Mouse (Mus musculus): ENCODE results near the gene B4galt7. TPM values are rescaled to one million over a fixed set of nuclear protein-coding genes. Genes with fewer than 3 reads are reported as not detected.
A peak's percentile ranks its signal among the peaks of the same experiment; 100 is the strongest.

Gene B4galt7
- total and polyA plus RNA-seq, 2 experiments: 7.9 to 14.8 TPM

- no peak overlapping the region for H3K4me3 ChIP-seq (ENCODE audit: insufficient read depth, low read depth, low read length)
- DNase-seq (ENCODE audit: extremely low read depth, low read depth, low spot score): no peak
- peaks cover 66% of the 10 kb centered on the region for H3K36me3 ChIP-seq (ENCODE audit: control insufficient read depth, insufficient read depth, low read length)
- 91% methylated on average over 12 of the region's 12 CpGs for WGBS
- H3K27ac ChIP-seq (replicated peaks; ENCODE audit: insufficient read depth, low read depth, low read length): no peak overlapping the region
- no peaks in the 10 kb centered on the region for H3K79me2 ChIP-seq (ENCODE audit: control insufficient read depth, insufficient read depth, low read length)
- no peaks in the 10 kb centered on the region for H3K27me3 ChIP-seq (ENCODE audit: control insufficient read depth, insufficient read depth, low read length)
- no peaks in the 10 kb centered on the region for H3K4me1 ChIP-seq (ENCODE audit: control insufficient read depth, insufficient read depth, low read length)
- no peak overlapping the region for H3K9ac ChIP-seq (ENCODE audit: low read depth, low read length)
- TF ChIP-seq POLR2A (IDR thresholded peaks at IDR 0.05; ENCODE audit: extremely low read depth, insufficient read depth, low read length) (no peak), CTCF (IDR thresholded peaks at IDR 0.05; ENCODE audit: low read depth, low read length) (peak; percentile 21; the same call in 1 of the 2 replicates)
Observed at GRCm38 (mm10) chr13:55650098-55650497, 50.4 kb downstream of the B4galt7 start.

- WGBS: 94% methylated on average over 6 of the region's 6 CpGs
- Histone ChIP-seq H3K36me3 (ENCODE audit: control insufficient read depth, insufficient read depth, low read length) (peaks cover 64% of the 10 kb centered on the region), H3K79me2 (ENCODE audit: control insufficient read depth, insufficient read depth, low read length) (no peaks in the 10 kb centered on the region), H3K9ac (ENCODE audit: low read depth, low read length) (no peak overlapping the region), H3K4me1 (ENCODE audit: control insufficient read depth, insufficient read depth, low read length) (no peaks in the 10 kb centered on the region), H3K27ac (replicated peaks; ENCODE audit: insufficient read depth, low read depth, low read length) (no peak overlapping the region), H3K27me3 (ENCODE audit: control insufficient read depth, insufficient read depth, low read length) (no peaks in the 10 kb centered on the region), H3K4me3 (ENCODE audit: insufficient read depth, low read depth, low read length) (no peak overlapping the region)
- no peak for DNase-seq (ENCODE audit: extremely low read depth, low read depth, low spot score)
- TF ChIP-seq CTCF (IDR thresholded peaks at IDR 0.05; ENCODE audit: low read depth, low read length): no peak
- no peak for TF ChIP-seq POLR2A (IDR thresholded peaks at IDR 0.05; ENCODE audit: extremely low read depth, insufficient read depth, low read length)
Observed at GRCm38 (mm10) chr13:55650980-55651379, 51.3 kb downstream of the B4galt7 start.

Other genes with a start within 250 kb of the B4galt7 start
- 112 and 127 TPM in 2 replicates for gene Lman2, start 237.1 kb upstream of the B4galt7 start, total RNA-seq (2014; rRNA removed)
- gene Lman2, start 237.1 kb upstream of the B4galt7 start, polyA plus RNA-seq (2012; rRNA removed): 136 and 143 TPM in 2 replicates
- gene Rgs14, start 230.2 kb upstream of the B4galt7 start, total RNA-seq (2014; rRNA removed): 0.28 and 0.34 TPM in 2 replicates
- 0.45 and 0.70 TPM in 2 replicates for gene Rgs14, start 230.2 kb upstream of the B4galt7 start, polyA plus RNA-seq (2012; rRNA removed)
- gene Slc34a1, start 201.7 kb upstream of the B4galt7 start, total RNA-seq (2014; rRNA removed): 0.13 TPM in 1 of 2 replicates, not detected in the other
- 0.04 and 0.11 TPM in 2 replicates for gene Slc34a1, start 201.7 kb upstream of the B4galt7 start, polyA plus RNA-seq (2012; rRNA removed)
- not detected in 2 replicates for gene Pfn3, start 184.7 kb upstream of the B4galt7 start, total RNA-seq (2014; rRNA removed)
- not detected in 2 replicates for gene Pfn3, start 184.7 kb upstream of the B4galt7 start, polyA plus RNA-seq (2012; rRNA removed)
- gene F12, start 173.1 kb upstream of the B4galt7 start, total RNA-seq (2014; rRNA removed): 391 and 453 TPM in 2 replicates
- 621 and 798 TPM in 2 replicates for gene F12, start 173.1 kb upstream of the B4galt7 start, polyA plus RNA-seq (2012; rRNA removed)
- 8.8 and 13.6 TPM in 2 replicates for gene Grk6, start 154.8 kb upstream of the B4galt7 start, total RNA-seq (2014; rRNA removed)
- 12.4 and 14.3 TPM in 2 replicates for gene Grk6, start 154.8 kb upstream of the B4galt7 start, polyA plus RNA-seq (2012; rRNA removed)
- gene Prr7, start 135.6 kb upstream of the B4galt7 start, total RNA-seq (2014; rRNA removed): not detected in 2 replicates
- 0.31 and 0.44 TPM in 2 replicates for gene Prr7, start 135.6 kb upstream of the B4galt7 start, polyA plus RNA-seq (2012; rRNA removed)
- gene Dbn1, start 111.8 kb upstream of the B4galt7 start, total RNA-seq (2014; rRNA removed): 0.65 and 0.81 TPM in 2 replicates
- gene Dbn1, start 111.8 kb upstream of the B4galt7 start, polyA plus RNA-seq (2012; rRNA removed): 2.1 and 2.3 TPM in 2 replicates
- 3.6 and 6.4 TPM in 2 replicates for gene Pdlim7, start 86.2 kb upstream of the B4galt7 start, total RNA-seq (2014; rRNA removed)
- 6.7 and 10.2 TPM in 2 replicates for gene Pdlim7, start 86.2 kb upstream of the B4galt7 start, polyA plus RNA-seq (2012; rRNA removed)
- 0.46 and 0.94 TPM in 2 replicates for gene Dok3, start 70.6 kb upstream of the B4galt7 start, total RNA-seq (2014; rRNA removed)
- 2.5 and 5.2 TPM in 2 replicates for gene Dok3, start 70.6 kb upstream of the B4galt7 start, polyA plus RNA-seq (2012; rRNA removed)
- 30.1 and 35.4 TPM in 2 replicates for gene Ddx41, start 63.2 kb upstream of the B4galt7 start, total RNA-seq (2014; rRNA removed)
- 38.8 and 39.9 TPM in 2 replicates for gene Ddx41, start 63.2 kb upstream of the B4galt7 start, polyA plus RNA-seq (2012; rRNA removed)
- gene Fam193b, start 28.8 kb upstream of the B4galt7 start, total RNA-seq (2014; rRNA removed): 11.1 and 11.7 TPM in 2 replicates
- 39.9 and 67.8 TPM in 2 replicates for gene Fam193b, start 28.8 kb upstream of the B4galt7 start, polyA plus RNA-seq (2012; rRNA removed)
- 45.2 and 45.5 TPM in 2 replicates for gene Tmed9, start 26.2 kb upstream of the B4galt7 start, total RNA-seq (2014; rRNA removed)
- gene Tmed9, start 26.2 kb upstream of the B4galt7 start, polyA plus RNA-seq (2012; rRNA removed): 45.5 and 62.2 TPM in 2 replicates
- gene Caml, start 23.1 kb downstream of the B4galt7 start, total RNA-seq (2014; rRNA removed): 27.1 and 33.4 TPM in 2 replicates
- gene Caml, start 23.1 kb downstream of the B4galt7 start, polyA plus RNA-seq (2012; rRNA removed): 13.4 and 14.6 TPM in 2 replicates
- gene Ddx46, start 35.1 kb downstream of the B4galt7 start, total RNA-seq (2014; rRNA removed): 14.6 and 18.6 TPM in 2 replicates
- 5.5 and 6.8 TPM in 2 replicates for gene Ddx46, start 35.1 kb downstream of the B4galt7 start, polyA plus RNA-seq (2012; rRNA removed)
- 17.1 and 23.0 TPM in 2 replicates for gene B230219D22Rik, start 93.2 kb downstream of the B4galt7 start, total RNA-seq (2014; rRNA removed)
- 12.3 and 12.9 TPM in 2 replicates for gene B230219D22Rik, start 93.2 kb downstream of the B4galt7 start, polyA plus RNA-seq (2012; rRNA removed)
- gene Txndc15, start 114.8 kb downstream of the B4galt7 start, total RNA-seq (2014; rRNA removed): 99.1 and 101 TPM in 2 replicates
- gene Txndc15, start 114.8 kb downstream of the B4galt7 start, polyA plus RNA-seq (2012; rRNA removed): 74.1 and 77.6 TPM in 2 replicates
- gene Pcbd2, start 127.5 kb downstream of the B4galt7 start, total RNA-seq (2014; rRNA removed): 36.0 and 40.7 TPM in 2 replicates
- gene Pcbd2, start 127.5 kb downstream of the B4galt7 start, polyA plus RNA-seq (2012; rRNA removed): 32.7 and 44.9 TPM in 2 replicates
- gene Catsper3, start 184.7 kb downstream of the B4galt7 start, total RNA-seq (2014; rRNA removed): not detected in 2 replicates
- 0.26 TPM in 1 of 2 replicates, not detected in the other for gene Catsper3, start 184.7 kb downstream of the B4galt7 start, polyA plus RNA-seq (2012; rRNA removed)
- not detected in 2 replicates for gene Pitx1, start 236.3 kb downstream of the B4galt7 start, total RNA-seq (2014; rRNA removed)
- gene Pitx1, start 236.3 kb downstream of the B4galt7 start, polyA plus RNA-seq (2012; rRNA removed): not detected in 2 replicates